Mouse (Mus musculus) intestine, embryonic 14.5 days (tissue): ENCODE results near the gene Arhgap29. TPM values are rescaled to one million over a fixed set of nuclear protein-coding genes. Genes with fewer than 3 reads are reported as not detected.

ENCODE experiments used
- ATAC-seq: fragments of 200-750 bp; cut with Nextera tagmentation; replicated peaks from 2 replicates; pipeline ENCODE4 v1.8.0; 2017; ENCODE audit warnings: low read depth, moderate number of reproducible peaks, moderate TSS enrichment, moderate library complexity; ENCODE audit not compliant: low FRiP score, low TSS enrichment
- DNase-seq: peaks from one replicate; pipeline ENCODE4 v3.0.0-alpha.2; 2018; ENCODE audit warnings: low spot score
- H3K27ac ChIP-seq: fragments of 300-500 bp; sonication (generic); 2 replicates; pipeline ENCODE4 v1.5.1; 2014; ENCODE audit warnings: low read depth, mild to moderate bottlenecking, control low read depth
- H3K27me3 ChIP-seq: fragments of 300-500 bp; sonication (generic); replicated peaks from 2 replicates; pipeline ENCODE4 v1.6.1; 2014; ENCODE audit warnings: low read length, control low read depth; ENCODE audit not compliant: control insufficient read depth, insufficient read depth
- H3K36me3 ChIP-seq: fragments of 300-500 bp; sonication (generic); 2 replicates; pipeline ENCODE4 v1.6.1; 2014; ENCODE audit warnings: low read length, control low read depth; ENCODE audit not compliant: control insufficient read depth, insufficient read depth
- H3K4me1 ChIP-seq: fragments of 300-500 bp; sonication (generic); replicated peaks from 2 replicates; pipeline ENCODE4 v1.6.1; 2014; ENCODE audit warnings: low read length, control low read depth, mixed read lengths; ENCODE audit not compliant: control insufficient read depth, insufficient read depth
- H3K4me2 ChIP-seq: fragments of 300-500 bp; sonication (generic); 2 replicates; pipeline ENCODE4 v1.6.1; 2014; ENCODE audit warnings: low read length
- H3K4me3 ChIP-seq: fragments of 300-500 bp; sonication (generic); 2 replicates; pipeline ENCODE4 v1.5.1; 2014; ENCODE audit warnings: low read depth, low read length, control low read depth, mixed read lengths
- H3K9ac ChIP-seq: fragments of 300-500 bp; sonication (generic); 2 replicates; pipeline ENCODE4 v1.6.1; 2014; ENCODE audit warnings: mild to moderate bottlenecking, low read length
- H3K9me3 ChIP-seq: fragments of 300-500 bp; sonication (generic); 2 replicates; pipeline ENCODE4 v1.6.1; 2016; ENCODE audit warnings: low read length, control low read depth; ENCODE audit not compliant: control insufficient read depth
- WGBS: fragments of 180-500 bp; shearing (Covaris S2); extraction: QIAGEN DNeasy Blood & Tissue Kit; methylation state at CpG from one replicate; pipeline ENCODE4 v1.1.7; 2014; 5-methylcytosine and 5-hydroxymethylcytosine counted together
- polyA plus RNA-seq: library from polyadenylated mRNA; unstranded; fragments of >200 nt; fragmentation: Nextera tagmentation; extraction: Ambion mirVana; gene quantifications from 2 replicates; pipeline ENCODE4 v1.2.1, GENCODE M21; 2014

Arhgap29 gene
- polyA plus RNA-seq, 1 experiment from 2014 or later = 57.8 TPM

GRCm38 (mm10) chr3:121968621-121969020 is 16.3 kb downstream of the Arhgap29 start:
- H3K4me3 ChIP-seq = peak overlapping the region; percentile 68
- no peaks in the 10 kb centered on the region for H3K9me3 ChIP-seq
- peak; percentile 62 for DNase-seq
- peak overlapping the region; percentile 42; the same call in 1 of the 2 replicates for H3K9ac ChIP-seq
- ATAC-seq = no peak
- H3K27ac ChIP-seq = no peak overlapping the region
- WGBS = 7% methylated on average over 8 of the region's 8 CpGs
- H3K36me3 ChIP-seq = no peaks in the 10 kb centered on the region
- no peaks in the 10 kb centered on the region; the same call in 1 of the 2 replicates for H3K4me1 ChIP-seq
- peak overlapping the region; percentile 64 for H3K4me2 ChIP-seq
- H3K27me3 ChIP-seq = no peaks in the 10 kb centered on the region

GRCm38 (mm10) chr3:121969451-121969850 is 17.1 kb downstream of the Arhgap29 start:
- 45% methylated on average over 1 of the region's 1 CpGs for WGBS
- Histone ChIP-seq H3K9ac (no peak overlapping the region), H3K27ac (no peak overlapping the region), H3K9me3 (no peaks in the 10 kb centered on the region), H3K4me3 (peak overlapping the region; percentile 68), H3K4me1 (no peaks in the 10 kb centered on the region; the same call in 1 of the 2 replicates), H3K36me3 (no peaks in the 10 kb centered on the region), H3K27me3 (no peaks in the 10 kb centered on the region), H3K4me2 (peak overlapping the region; percentile 64)
- ATAC-seq = no peak
- DNase-seq = no peak

- H3K9me3 ChIP-seq = no peaks in the 10 kb centered on the region
- no peak for ATAC-seq
- no peaks in the 10 kb centered on the region; the same call in 1 of the 2 replicates for H3K4me1 ChIP-seq
- DNase-seq = no peak
- H3K27me3 ChIP-seq = no peaks in the 10 kb centered on the region
- WGBS = 57% methylated on average over 5 of the region's 5 CpGs
- H3K4me3 ChIP-seq = no peak overlapping the region
- H3K9ac ChIP-seq = no peak overlapping the region
- peaks cover 10% of the 10 kb centered on the region; the same call in 1 of the 2 replicates for H3K36me3 ChIP-seq
- no peak overlapping the region for H3K4me2 ChIP-seq
- H3K27ac ChIP-seq = no peak overlapping the region
Measured at GRCm38 (mm10) chr3:121973761-121974160, 21.4 kb downstream of the Arhgap29 start.

GRCm38 (mm10) chr3:121975381-121975780 is 23.0 kb downstream of the Arhgap29 start:
- Histone ChIP-seq H3K9me3 (no peaks in the 10 kb centered on the region), H3K4me1 (no peaks in the 10 kb centered on the region), H3K36me3 (peaks cover 10% of the 10 kb centered on the region; the same call in 1 of the 2 replicates), H3K4me3 (no peak overlapping the region), H3K4me2 (no peak overlapping the region), H3K27me3 (no peaks in the 10 kb centered on the region), H3K27ac (no peak overlapping the region), H3K9ac (no peak overlapping the region)
- WGBS = 83% methylated on average over 3 of the region's 3 CpGs
- DNase-seq (no peak), ATAC-seq (no peak)

- Histone ChIP-seq H3K4me3 (no peak overlapping the region), H3K27me3 (no peaks in the 10 kb centered on the region), H3K4me1 (no peaks in the 10 kb centered on the region), H3K9me3 (no peaks in the 10 kb centered on the region), H3K4me2 (no peak overlapping the region), H3K27ac (no peak overlapping the region), H3K9ac (no peak overlapping the region), H3K36me3 (peaks cover 18% of the 10 kb centered on the region; the same call in 1 of the 2 replicates)
- ATAC-seq = no peak
- 84% methylated on average over 4 of the region's 4 CpGs for WGBS
- no peak for DNase-seq
Measured at GRCm38 (mm10) chr3:121981306-121981705, 29.0 kb downstream of the Arhgap29 start.

GRCm38 (mm10) chr3:121982450-121982849 is 30.1 kb downstream of the Arhgap29 start:
- Histone ChIP-seq H3K36me3 (peaks cover 13% of the 10 kb centered on the region; the same call in 1 of the 2 replicates), H3K4me1 (no peaks in the 10 kb centered on the region), H3K9me3 (no peaks in the 10 kb centered on the region), H3K4me3 (no peak overlapping the region), H3K27me3 (no peaks in the 10 kb centered on the region), H3K4me2 (no peak overlapping the region), H3K9ac (no peak overlapping the region), H3K27ac (no peak overlapping the region)
- ATAC-seq (no peak), DNase-seq (no peak)
- 70% methylated on average over 4 of the region's 4 CpGs for WGBS

- no peak overlapping the region for H3K4me3 ChIP-seq
- no peak overlapping the region for H3K27ac ChIP-seq
- ATAC-seq (no peak), DNase-seq (no peak)
- H3K27me3 ChIP-seq = no peaks in the 10 kb centered on the region
- H3K4me1 ChIP-seq = peaks cover 3% of the 10 kb centered on the region
- no peak overlapping the region for H3K9ac ChIP-seq
- H3K36me3 ChIP-seq = peaks cover 30% of the 10 kb centered on the region; the same call in 1 of the 2 replicates
- no peaks in the 10 kb centered on the region for H3K9me3 ChIP-seq
- 86% methylated on average over 4 of the region's 4 CpGs for WGBS
- no peak overlapping the region for H3K4me2 ChIP-seq
Measured at GRCm38 (mm10) chr3:121995125-121995524, 42.8 kb downstream of the Arhgap29 start.

GRCm38 (mm10) chr3:121999934-122000333 is 47.6 kb downstream of the Arhgap29 start:
- Histone ChIP-seq H3K4me2 (no peak overlapping the region), H3K4me3 (no peak overlapping the region), H3K27ac (no peak overlapping the region), H3K36me3 (peaks cover 14% of the 10 kb centered on the region), H3K27me3 (no peaks in the 10 kb centered on the region), H3K9me3 (no peaks in the 10 kb centered on the region), H3K9ac (no peak overlapping the region), H3K4me1 (peaks cover 4% of the 10 kb centered on the region)
- 62% methylated on average over 2 of the region's 2 CpGs for WGBS
- DNase-seq = no peak
- no peak for ATAC-seq

GRCm38 (mm10) chr3:122001568-122001967 is 49.2 kb downstream of the Arhgap29 start:
- no peaks in the 10 kb centered on the region for H3K27me3 ChIP-seq
- H3K9me3 ChIP-seq = no peaks in the 10 kb centered on the region
- peaks cover 21% of the 10 kb centered on the region for H3K36me3 ChIP-seq
- no peak overlapping the region for H3K4me3 ChIP-seq
- WGBS = 48% methylated on average over 6 of the region's 6 CpGs
- H3K27ac ChIP-seq = no peak overlapping the region
- no peak for ATAC-seq
- H3K4me1 ChIP-seq = peaks cover 4% of the 10 kb centered on the region
- no peak overlapping the region for H3K9ac ChIP-seq
- DNase-seq = no peak
- no peak overlapping the region for H3K4me2 ChIP-seq
